Mouse (Mus musculus): ENCODE measurements around the gene Psap. TPM values are rescaled to one million over a fixed set of nuclear protein-coding genes. Genes with fewer than 3 reads are reported as not detected.

Gene Psap
- polyA plus RNA-seq, 1 experiment: 774 TPM

- H3K4me1 ChIP-seq (ENCODE audit: control insufficient read depth, insufficient read depth, insufficient read length, low read length): no peaks in the 10 kb centered on the region
- H3K4me3 ChIP-seq (ENCODE audit: insufficient read depth, low read depth, low read length): no peak overlapping the region
- H3K27ac ChIP-seq (replicated peaks; ENCODE audit: low read depth, low read length): no peak overlapping the region
Measured at GRCm38 (mm10) chr10:60252606-60253005, 24.8 kb upstream of the Psap start.

- no peak overlapping the region for H3K4me3 ChIP-seq (ENCODE audit: insufficient read depth, low read depth, low read length)
- H3K27ac ChIP-seq (replicated peaks; ENCODE audit: low read depth, low read length): no peak overlapping the region
- H3K4me1 ChIP-seq (ENCODE audit: control insufficient read depth, insufficient read depth, insufficient read length, low read length): no peaks in the 10 kb centered on the region
Measured at GRCm38 (mm10) chr10:60256088-60256487, 21.3 kb upstream of the Psap start.

- no peak overlapping the region for H3K4me3 ChIP-seq (ENCODE audit: insufficient read depth, low read depth, low read length)
Measured at GRCm38 (mm10) chr10:60257261-60257825, 20.1 kb upstream of the Psap start.

GRCm38 (mm10) chr10:60260557-60261294 is 16.7 kb upstream of the Psap start:
- Histone ChIP-seq H3K27ac (replicated peaks; ENCODE audit: low read depth, low read length) (peak overlapping the region; percentile 56), H3K4me1 (ENCODE audit: control insufficient read depth, insufficient read depth, insufficient read length, low read length) (peaks cover 6% of the 10 kb centered on the region), H3K4me3 (ENCODE audit: insufficient read depth, low read depth, low read length) (no peak overlapping the region)

More at GRCm38 (mm10) chr10:60257261-60257825, 20.1 kb upstream of the Psap start:
- Histone ChIP-seq H3K4me1 (ENCODE audit: control insufficient read depth, insufficient read depth, insufficient read length, low read length) (peaks cover 6% of the 10 kb centered on the region; the same call in 1 of the 2 replicates), H3K27ac (replicated peaks; ENCODE audit: low read depth, low read length) (no peak overlapping the region)

GRCm38 (mm10) chr10:60261530-60261929 is 15.9 kb upstream of the Psap start:
- peaks cover 6% of the 10 kb centered on the region for H3K4me1 ChIP-seq (ENCODE audit: control insufficient read depth, insufficient read depth, insufficient read length, low read length)
- peak overlapping the region; percentile 56 for H3K27ac ChIP-seq (replicated peaks; ENCODE audit: low read depth, low read length)
- H3K4me3 ChIP-seq (ENCODE audit: insufficient read depth, low read depth, low read length): no peak overlapping the region

GRCm38 (mm10) chr10:60262386-60262785 is 15.0 kb upstream of the Psap start:
- H3K27ac ChIP-seq (replicated peaks; ENCODE audit: low read depth, low read length): peak overlapping the region; percentile 59
- peaks cover 6% of the 10 kb centered on the region for H3K4me1 ChIP-seq (ENCODE audit: control insufficient read depth, insufficient read depth, insufficient read length, low read length)

GRCm38 (mm10) chr10:60263351-60263750 is 14.1 kb upstream of the Psap start:
- Histone ChIP-seq H3K4me3 (ENCODE audit: insufficient read depth, low read depth, low read length) (no peak overlapping the region), H3K27ac (replicated peaks; ENCODE audit: low read depth, low read length) (peak overlapping the region; percentile 31; the same call in 1 of the 2 replicates), H3K4me1 (ENCODE audit: control insufficient read depth, insufficient read depth, insufficient read length, low read length) (peaks cover 6% of the 10 kb centered on the region)

More at GRCm38 (mm10) chr10:60262386-60262785, 15.0 kb upstream of the Psap start:
- H3K4me3 ChIP-seq (ENCODE audit: insufficient read depth, low read depth, low read length): no peak overlapping the region

GRCm38 (mm10) chr10:60265252-60265651 is 12.2 kb upstream of the Psap start:
- H3K4me1 ChIP-seq (ENCODE audit: control insufficient read depth, insufficient read depth, insufficient read length, low read length): peaks cover 6% of the 10 kb centered on the region
- peak overlapping the region; percentile 95 for H3K27ac ChIP-seq (replicated peaks; ENCODE audit: low read depth, low read length)

GRCm38 (mm10) chr10:60266842-60267401 is 10.5 kb upstream of the Psap start:
- H3K27ac ChIP-seq (replicated peaks; ENCODE audit: low read depth, low read length): no peak overlapping the region
- H3K4me3 ChIP-seq (ENCODE audit: insufficient read depth, low read depth, low read length): no peak overlapping the region
- peaks cover 3% of the 10 kb centered on the region; the same call in 1 of the 2 replicates for H3K4me1 ChIP-seq (ENCODE audit: control insufficient read depth, insufficient read depth, insufficient read length, low read length)

More at GRCm38 (mm10) chr10:60265252-60265651, 12.2 kb upstream of the Psap start:
- H3K4me3 ChIP-seq (ENCODE audit: insufficient read depth, low read depth, low read length): no peak overlapping the region

- peaks cover 6% of the 10 kb centered on the region; the same call in 1 of the 2 replicates for H3K4me1 ChIP-seq (ENCODE audit: control insufficient read depth, insufficient read depth, insufficient read length, low read length)
- no peak overlapping the region for H3K4me3 ChIP-seq (ENCODE audit: insufficient read depth, low read depth, low read length)
- H3K27ac ChIP-seq (replicated peaks; ENCODE audit: low read depth, low read length): no peak overlapping the region
Measured at GRCm38 (mm10) chr10:60268738-60269137, 8.7 kb upstream of the Psap start.

- H3K4me1 ChIP-seq (ENCODE audit: control insufficient read depth, insufficient read depth, insufficient read length, low read length): peaks cover 6% of the 10 kb centered on the region; the same call in 1 of the 2 replicates
- peak overlapping the region; percentile 71 for H3K27ac ChIP-seq (replicated peaks; ENCODE audit: low read depth, low read length)
- no peak overlapping the region for H3K4me3 ChIP-seq (ENCODE audit: insufficient read depth, low read depth, low read length)
Measured at GRCm38 (mm10) chr10:60269141-60270064, 8.0 kb upstream of the Psap start.

- Histone ChIP-seq H3K4me1 (ENCODE audit: control insufficient read depth, insufficient read depth, insufficient read length, low read length) (peaks cover 6% of the 10 kb centered on the region; the same call in 1 of the 2 replicates), H3K27ac (replicated peaks; ENCODE audit: low read depth, low read length) (no peak overlapping the region), H3K4me3 (ENCODE audit: insufficient read depth, low read depth, low read length) (no peak overlapping the region)
Measured at GRCm38 (mm10) chr10:60271015-60271414, 6.4 kb upstream of the Psap start.

GRCm38 (mm10) chr10:60272241-60272640 is 5.2 kb upstream of the Psap start:
- peaks cover 6% of the 10 kb centered on the region; the same call in 1 of the 2 replicates for H3K4me1 ChIP-seq (ENCODE audit: control insufficient read depth, insufficient read depth, insufficient read length, low read length)
- H3K27ac ChIP-seq (replicated peaks; ENCODE audit: low read depth, low read length): no peak overlapping the region; the same call in 1 of the 2 replicates
- no peak overlapping the region for H3K4me3 ChIP-seq (ENCODE audit: insufficient read depth, low read depth, low read length)

- Histone ChIP-seq H3K4me3 (ENCODE audit: insufficient read depth, low read depth, low read length) (no peak overlapping the region), H3K4me1 (ENCODE audit: control insufficient read depth, insufficient read depth, insufficient read length, low read length) (peaks cover 6% of the 10 kb centered on the region; the same call in 1 of the 2 replicates), H3K27ac (replicated peaks; ENCODE audit: low read depth, low read length) (peak overlapping the region; percentile 67)
Measured at GRCm38 (mm10) chr10:60273382-60273781, 4.0 kb upstream of the Psap start.

Measured in brown adipose tissue, adult 24 weeks (tissue).